Mouse (Mus musculus) left cerebral cortex, adult 6 months (tissue): ENCODE data around the gene Skida1. TPM values are rescaled to one million over a fixed set of nuclear protein-coding genes. Genes with fewer than 3 reads are reported as not detected.

Experiments
- long read RNA-seq, 2 experiments: library from polyadenylated mRNA; unstranded; transcript quantifications; one replicate each; pipeline ENCODE4 v2.0.0; 2019 to 2020
- polyA plus RNA-seq: library from polyadenylated mRNA; unstranded; fragments of <200 nt; fragmentation: Nextera tagmentation; gene quantifications from 2 replicates; pipeline ENCODE4 v1.2.3, GENCODE M21; 2021

The Skida1 gene
- polyA plus RNA-seq, result 1.2 and 2.2 TPM in 2 replicates
- long read RNA-seq, experiment 1, partial matches to known transcripts, result 0 of 3 reads
- long read RNA-seq, experiment 1, other reads (novel, unspliced or antisense), result 2 of 3 reads
- long read RNA-seq, experiment 2, partial matches to known transcripts, result 0 of 3 reads
- long read RNA-seq, experiment 2, other reads (novel, unspliced or antisense), result 3 of 3 reads

DNA sequence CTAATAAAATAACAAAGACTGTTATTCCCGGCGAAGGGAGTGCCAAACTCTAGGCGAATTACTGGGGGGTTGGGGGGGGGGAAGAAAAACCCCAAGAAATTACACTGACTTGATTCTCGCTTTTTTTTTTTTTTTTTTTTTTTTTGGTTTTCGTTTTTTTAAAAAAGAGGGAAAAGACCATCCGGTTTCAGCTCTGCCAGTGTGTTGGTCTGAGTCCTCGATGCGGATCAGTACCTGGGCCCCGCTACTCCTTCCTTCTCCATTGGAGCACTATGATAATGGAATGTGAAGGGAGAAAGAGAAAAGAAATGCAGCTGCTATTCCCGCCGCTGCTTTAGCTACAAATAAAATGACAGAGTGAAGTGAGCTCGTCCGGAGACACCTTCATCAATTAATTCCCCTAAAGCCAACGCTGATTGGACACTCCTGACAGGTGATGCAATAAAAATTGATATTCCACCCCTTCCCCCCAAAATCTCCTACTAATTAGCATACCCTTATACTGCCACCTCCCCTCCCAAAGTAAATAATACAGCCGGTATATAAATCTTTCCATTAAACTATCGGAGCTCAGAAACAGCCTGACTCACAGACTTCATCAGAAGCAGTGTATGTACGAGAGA lies at the start of gene Skida1:
Gene Skida1, minus strand, starts transcription at position 599 of the 623 bp plus-strand sequence.

GRCm38 (mm10) chr2:18055016-18055928 lies 6.4 kb upstream of the Skida1 start, which contains the start of gene Mllt10:
Mllt10 (plus strand) TSS chr2:18055237.

DNA sequence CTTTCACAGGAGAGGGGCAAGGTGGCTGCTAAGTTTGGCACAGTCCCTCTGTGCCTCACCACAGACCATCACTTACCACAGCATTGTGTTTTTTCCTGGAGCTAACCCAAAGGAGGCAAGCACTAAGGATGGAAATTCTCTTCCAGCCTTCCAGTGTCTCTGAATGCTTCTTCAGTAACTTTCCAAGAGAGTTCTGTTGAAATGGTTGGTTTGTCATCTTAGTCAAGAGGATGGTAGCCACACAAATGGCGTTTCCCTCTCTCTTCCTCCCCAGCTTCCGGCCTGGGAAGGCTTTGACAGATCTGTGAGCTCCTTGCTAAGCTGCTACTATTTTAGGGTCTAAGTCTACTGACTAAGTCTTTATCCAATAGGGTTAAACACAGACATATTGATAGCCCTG lies 11.4 kb downstream of the Skida1 start, which contains the start of gene A930004D18Rik:
Gene A930004D18Rik, minus strand, starts transcription at position 247 of the 400 bp plus-strand sequence.

GRCm38 (mm10) chr2:17996858-17997257 lies 52.0 kb downstream of the Skida1 start, which contains the start of gene H2al2a:
H2al2a (minus strand) TSS chr2:17996958.

Other genes with a start within 250 kb of the Skida1 start
- gene H2al2a, start 52.1 kb downstream of the Skida1 start, polyA plus RNA-seq, result not detected in 2 replicates
- gene A930004D18Rik, start 11.3 kb downstream of the Skida1 start, polyA plus RNA-seq, result 4.7 and 6.6 TPM in 2 replicates
- 9.0 and 9.8 TPM in 2 replicates for gene Mllt10, start 6.2 kb upstream of the Skida1 start, polyA plus RNA-seq